Mouse (Mus musculus) hindbrain, embryonic 14.5 days (tissue): ENCODE results near the gene Hmgcr. TPM values are rescaled to one million over a fixed set of nuclear protein-coding genes. Genes with fewer than 3 reads are reported as not detected.

Source experiments
- ATAC-seq: fragments of 200-750 bp; cut with Nextera tagmentation; 2 replicates; pipeline ENCODE4 v1.8.0; 2017; ENCODE audit warnings: moderate number of reproducible peaks, mild to moderate bottlenecking, moderate TSS enrichment, moderate library complexity; ENCODE audit not compliant: low FRiP score
- DNase-seq: peaks from one replicate; pipeline ENCODE4 v3.0.0-alpha.2; 2015; ENCODE audit warnings: low spot score
- H3K27ac ChIP-seq: fragments of 300-500 bp; sonication (generic); 2 replicates; pipeline ENCODE4 v1.5.1; 2014; ENCODE audit warnings: mild to moderate bottlenecking, moderate library complexity
- H3K27me3 ChIP-seq: fragments of 300-500 bp; sonication (generic); 2 replicates; pipeline ENCODE4 v1.6.1; 2014; ENCODE audit warnings: mild to moderate bottlenecking, low read length, mixed read lengths; ENCODE audit not compliant: control insufficient read depth, insufficient read depth
- H3K36me3 ChIP-seq: fragments of 300-500 bp; sonication (generic); replicated peaks from 2 replicates; pipeline ENCODE4 v1.6.1; 2014; ENCODE audit not compliant: control insufficient read depth, insufficient read depth
- H3K4me1 ChIP-seq: fragments of 300-500 bp; sonication (generic); replicated peaks from 2 replicates; pipeline ENCODE4 v1.6.1; 2014; ENCODE audit warnings: antibody characterized with exemption, low read length, mixed read lengths; ENCODE audit not compliant: control insufficient read depth, insufficient read depth
- H3K4me2 ChIP-seq: fragments of 300-500 bp; sonication (generic); replicated peaks from 2 replicates; pipeline ENCODE4 v1.6.1; 2014; ENCODE audit warnings: mild to moderate bottlenecking, moderate library complexity
- H3K4me3 ChIP-seq: fragments of 300-500 bp; sonication (generic); replicated peaks from 2 replicates; pipeline ENCODE4 v1.5.1; 2014; ENCODE audit warnings: mild to moderate bottlenecking, low read length
- H3K9ac ChIP-seq: fragments of 300-500 bp; sonication (generic); 2 replicates; pipeline ENCODE4 v1.6.1; 2014
- H3K9me3 ChIP-seq: fragments of 300-500 bp; sonication (generic); 2 replicates; pipeline ENCODE4 v1.6.1; 2016; ENCODE audit warnings: low read length; ENCODE audit not compliant: control insufficient read depth
- WGBS: fragments of 180-500 bp; shearing (Covaris S2); extraction: QIAGEN DNeasy Blood & Tissue Kit; methylation state at CpG from one replicate; pipeline ENCODE4 v1.1.7; 2014; 5-methylcytosine and 5-hydroxymethylcytosine counted together
- polyA plus RNA-seq: library from polyadenylated mRNA; unstranded; fragments of >200 nt; fragmentation: Nextera tagmentation; extraction: Ambion mirVana; gene quantifications from 2 replicates; pipeline ENCODE4 v1.2.1, GENCODE M21; 2014

Hmgcr gene
- polyA plus RNA-seq, 1 experiment from 2014 or later, result 198 TPM

- Histone ChIP-seq H3K27ac (no peak overlapping the region), H3K4me2 (no peak overlapping the region), H3K9ac (no peak overlapping the region), H3K27me3 (no peaks in the 10 kb centered on the region), H3K4me3 (no peak overlapping the region), H3K4me1 (no peaks in the 10 kb centered on the region), H3K36me3 (peaks cover 98% of the 10 kb centered on the region), H3K9me3 (no peaks in the 10 kb centered on the region)
- ATAC-seq, result no peak
- 90% methylated on average over 9 of the region's 9 CpGs for WGBS
- no peak for DNase-seq
These were observed 17.7 kb downstream of the Hmgcr start for GRCm38 (mm10) chr13:96653041-96653440.

DNA sequence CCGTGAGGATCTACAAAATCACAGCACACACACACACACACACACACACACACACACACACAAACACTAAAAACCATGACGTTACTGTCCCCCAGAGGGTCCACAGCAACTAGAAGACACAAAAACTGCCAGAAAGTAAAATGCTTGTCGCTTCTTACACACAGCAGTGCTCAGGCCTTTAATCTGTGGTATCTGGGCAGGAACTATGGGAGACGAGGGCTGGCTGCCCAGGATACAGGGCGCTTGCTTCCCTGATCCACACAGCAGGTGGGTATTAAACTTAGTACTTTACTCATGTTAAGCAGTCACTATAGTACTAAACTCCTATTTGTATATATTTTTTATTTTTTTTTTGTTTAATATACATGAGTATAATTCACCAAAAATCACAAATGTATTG lies 24.9 kb downstream of the Hmgcr start:
- 53% methylated on average over 5 of the region's 5 CpGs for WGBS
- Histone ChIP-seq H3K4me1 (no peaks in the 10 kb centered on the region), H3K36me3 (peaks cover 37% of the 10 kb centered on the region), H3K9me3 (no peaks in the 10 kb centered on the region), H3K27me3 (no peaks in the 10 kb centered on the region), H3K27ac (no peak overlapping the region), H3K4me2 (no peak overlapping the region), H3K9ac (no peak overlapping the region), H3K4me3 (no peak overlapping the region)
- DNase-seq (no peak), ATAC-seq (peak; percentile 60; the same call in 1 of the 2 replicates)

GRCm38 (mm10) chr13:96644168-96644567 lies 26.6 kb downstream of the Hmgcr start:
- Histone ChIP-seq H3K9me3 (no peaks in the 10 kb centered on the region), H3K27ac (no peak overlapping the region), H3K27me3 (no peaks in the 10 kb centered on the region), H3K9ac (no peak overlapping the region), H3K4me2 (no peak overlapping the region), H3K4me3 (no peak overlapping the region), H3K4me1 (no peaks in the 10 kb centered on the region), H3K36me3 (peaks cover 31% of the 10 kb centered on the region)
- WGBS, result 83% methylated on average over 2 of the region's 2 CpGs
- ATAC-seq, result no peak
- DNase-seq, result no peak

- no peak for ATAC-seq
- peaks cover 66% of the 10 kb centered on the region for H3K36me3 ChIP-seq
- 95% methylated on average over 4 of the region's 4 CpGs for WGBS
These were observed 40.3 kb downstream of the Hmgcr start for GRCm38 (mm10) chr13:96630396-96630795.

DNA sequence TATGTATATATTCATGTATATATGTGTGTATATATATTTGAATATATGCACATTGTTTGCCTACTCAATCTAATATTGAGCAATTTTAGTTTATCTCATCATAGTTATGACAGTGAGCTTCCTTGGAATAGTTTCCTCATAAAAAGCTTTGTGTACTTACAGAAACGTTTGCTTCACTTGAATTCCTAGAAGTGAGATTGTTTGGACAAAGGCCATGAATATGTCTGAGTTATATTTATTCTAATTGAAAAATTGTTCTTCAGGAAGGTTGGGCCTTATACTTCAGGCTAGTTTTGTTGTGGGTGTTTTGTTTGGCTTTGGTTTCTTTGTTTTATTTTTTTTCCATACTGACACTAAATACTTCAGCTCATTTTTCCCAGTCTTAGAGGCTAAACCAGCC lies 49.8 kb downstream of the Hmgcr start:
- Histone ChIP-seq H3K27ac (no peak overlapping the region), H3K4me3 (no peak overlapping the region), H3K9me3 (no peaks in the 10 kb centered on the region), H3K9ac (no peak overlapping the region), H3K4me2 (no peak overlapping the region), H3K4me1 (no peaks in the 10 kb centered on the region), H3K27me3 (no peaks in the 10 kb centered on the region), H3K36me3 (peaks cover 22% of the 10 kb centered on the region)
- DNase-seq, result no peak
- ATAC-seq, result no peak
- 75% methylated on average over 1 of the region's 1 CpGs for WGBS

More at GRCm38 (mm10) chr13:96630396-96630795, 40.3 kb downstream of the Hmgcr start:
- no peak for DNase-seq
- no peaks in the 10 kb centered on the region for H3K4me1 ChIP-seq
- no peak overlapping the region for H3K4me2 ChIP-seq
- no peaks in the 10 kb centered on the region for H3K27me3 ChIP-seq
- H3K4me3 ChIP-seq, result no peak overlapping the region
- no peaks in the 10 kb centered on the region for H3K9me3 ChIP-seq
- no peak overlapping the region for H3K27ac ChIP-seq
- no peak overlapping the region for H3K9ac ChIP-seq

- Histone ChIP-seq H3K36me3 (peaks cover 27% of the 10 kb centered on the region), H3K4me2 (no peak overlapping the region), H3K9ac (no peak overlapping the region), H3K27me3 (no peaks in the 10 kb centered on the region), H3K27ac (no peak overlapping the region), H3K9me3 (no peaks in the 10 kb centered on the region), H3K4me3 (no peak overlapping the region), H3K4me1 (no peaks in the 10 kb centered on the region)
- 93% methylated on average over 3 of the region's 3 CpGs for WGBS
- no peak for DNase-seq
- no peak for ATAC-seq
These were observed 56.1 kb downstream of the Hmgcr start for GRCm38 (mm10) chr13:96614615-96615014.

DNA sequence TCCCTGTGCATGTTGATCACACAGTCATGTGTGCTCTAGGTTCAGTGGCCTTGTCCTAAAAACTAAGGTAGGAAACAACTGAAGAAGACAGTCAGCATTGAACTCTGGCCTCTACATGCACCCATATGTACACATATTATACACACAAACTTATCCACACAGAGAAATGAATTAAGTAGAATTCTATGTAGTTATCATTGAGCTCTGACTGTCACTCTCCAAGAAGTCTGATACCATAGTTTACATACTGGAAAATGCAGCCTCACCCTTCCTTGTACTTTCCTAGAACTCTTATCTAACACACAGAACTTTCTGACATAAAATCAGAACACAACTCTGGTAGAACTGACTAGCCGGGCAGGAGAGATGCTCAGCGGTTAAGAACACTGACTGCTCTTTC lies 66.5 kb downstream of the Hmgcr start:
- DNase-seq (no peak), ATAC-seq (no peak)
- H3K27ac ChIP-seq, result no peak overlapping the region
- no peak overlapping the region for H3K4me2 ChIP-seq
- peaks cover 43% of the 10 kb centered on the region for H3K36me3 ChIP-seq
- H3K9me3 ChIP-seq, result no peaks in the 10 kb centered on the region
- WGBS, result 95% methylated on average over 2 of the region's 2 CpGs
- no peak overlapping the region for H3K4me3 ChIP-seq
- no peak overlapping the region for H3K9ac ChIP-seq
- H3K27me3 ChIP-seq, result no peaks in the 10 kb centered on the region
- H3K4me1 ChIP-seq, result no peaks in the 10 kb centered on the region

- no peak overlapping the region for H3K4me3 ChIP-seq
- no peak overlapping the region for H3K27ac ChIP-seq
- DNase-seq, result no peak
- ATAC-seq, result no peak
- H3K9me3 ChIP-seq, result no peaks in the 10 kb centered on the region
- no peak overlapping the region for H3K4me2 ChIP-seq
- H3K36me3 ChIP-seq, result peaks cover 19% of the 10 kb centered on the region
- no peaks in the 10 kb centered on the region for H3K27me3 ChIP-seq
- no peaks in the 10 kb centered on the region for H3K4me1 ChIP-seq
- 91% methylated on average over 9 of the region's 9 CpGs for WGBS
- H3K9ac ChIP-seq, result no peak overlapping the region
These were observed 71.6 kb downstream of the Hmgcr start for GRCm38 (mm10) chr13:96599182-96599581.
